Mouse (Mus musculus): ENCODE results near the gene Npc2.

- TF ChIP-seq POLR2A (IDR thresholded peaks at IDR 0.05; ENCODE audit: insufficient read depth, low read depth, low read length) = no peak
- no peak for TF ChIP-seq EP300 (IDR thresholded peaks at IDR 0.05; ENCODE audit: insufficient read depth, low read depth, low read length)
These were observed 8.2 kb downstream of the Npc2 start for GRCm38 (mm10) chr12:84764756-84765155.

Data from heart, adult 2 months (tissue).